Mouse (Mus musculus) neutrophil, adult 5-6 weeks (primary cell): Measurements from ENCODE around the gene Zbtb16. TPM values are rescaled to one million over a fixed set of nuclear protein-coding genes. Genes with fewer than 3 reads are reported as not detected.
A peak's percentile ranks its signal among the peaks of the same experiment; 100 is the strongest.

ENCODE experiments used
- ATAC-seq: fragments of 151-379, 151-347 bp; 2 replicates; pipeline ENCODE4 v1.8.0; 2017; ENCODE audit warnings: mild to moderate bottlenecking, moderate TSS enrichment; ENCODE audit not compliant: insufficient number of reproducible peaks, poor library complexity, low FRiP score, severe bottlenecking; ENCODE audit errors: extremely low read depth
- total RNA-seq: library from RNA; stranded (forward); fragments of 200-1000 nt; gene quantifications from 2 replicates; pipeline ENCODE4 v1.2.3, GENCODE M21; 2017

The Zbtb16 gene
- total RNA-seq, 1 experiment from 2014 or later, result 6.5 TPM

DNA sequence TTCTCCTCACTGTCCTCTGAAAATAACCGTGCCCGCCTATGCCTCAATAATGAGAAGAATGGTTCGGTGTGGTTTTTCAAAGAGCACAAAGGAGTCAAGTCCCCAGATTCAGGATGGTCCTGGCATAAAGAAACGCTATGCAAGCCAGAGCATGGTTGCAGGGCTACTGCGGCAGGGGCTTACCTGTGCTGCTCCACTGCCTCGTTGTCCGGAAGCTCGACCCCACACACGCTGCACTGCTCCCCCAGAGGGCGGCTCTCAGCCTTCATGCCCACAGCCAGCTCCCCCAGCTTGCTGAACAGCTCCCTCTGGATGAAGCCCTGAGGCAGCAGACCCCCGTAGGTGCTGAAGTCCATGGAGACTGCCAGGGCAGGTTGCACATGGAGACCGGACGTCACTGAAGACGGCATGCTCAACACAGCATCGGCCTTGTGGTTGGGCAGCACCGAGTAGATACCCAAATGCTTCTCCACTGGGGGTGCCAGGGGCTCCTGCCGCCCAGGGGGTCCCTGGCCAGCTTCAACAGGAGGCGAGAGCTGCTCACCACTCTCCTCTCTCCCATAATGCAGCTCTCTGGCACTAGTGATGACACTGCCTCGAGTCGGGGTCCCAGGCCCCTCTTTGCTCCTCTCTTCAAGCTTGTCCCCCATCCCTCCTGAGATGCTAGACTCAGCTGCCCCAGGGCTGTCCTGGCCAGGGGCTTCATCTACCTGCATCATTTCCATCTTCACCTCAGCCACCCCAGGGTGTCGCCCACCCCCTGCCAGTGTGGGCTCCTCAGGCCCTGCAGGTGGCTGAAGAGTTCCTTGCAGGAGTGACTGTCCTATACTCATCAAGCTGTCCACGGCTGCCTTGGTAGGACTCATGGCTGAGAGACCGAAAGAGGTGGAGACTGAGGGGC lies 4.2 kb downstream of the Zbtb16 start:
- no peak for ATAC-seq

DNA sequence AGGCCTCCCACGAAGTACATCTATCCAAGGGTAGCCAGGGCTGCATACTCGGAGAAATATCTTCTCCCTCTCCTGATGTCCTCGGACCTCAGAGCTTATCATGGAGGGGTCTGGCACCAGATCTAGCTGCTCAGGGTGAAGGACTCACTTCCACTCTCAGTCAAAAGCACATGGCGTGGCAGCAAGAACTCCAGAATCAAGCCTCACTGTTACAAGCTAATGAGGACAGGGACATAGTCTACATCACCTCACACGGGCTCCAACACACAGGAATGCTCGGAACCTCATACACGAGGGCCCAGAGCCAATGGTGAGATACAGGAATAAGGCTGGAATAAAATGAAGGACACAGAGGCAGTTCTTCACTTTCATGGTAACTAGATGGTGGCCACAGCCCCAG lies 7.2 kb downstream of the Zbtb16 start:
- no peak for ATAC-seq

DNA sequence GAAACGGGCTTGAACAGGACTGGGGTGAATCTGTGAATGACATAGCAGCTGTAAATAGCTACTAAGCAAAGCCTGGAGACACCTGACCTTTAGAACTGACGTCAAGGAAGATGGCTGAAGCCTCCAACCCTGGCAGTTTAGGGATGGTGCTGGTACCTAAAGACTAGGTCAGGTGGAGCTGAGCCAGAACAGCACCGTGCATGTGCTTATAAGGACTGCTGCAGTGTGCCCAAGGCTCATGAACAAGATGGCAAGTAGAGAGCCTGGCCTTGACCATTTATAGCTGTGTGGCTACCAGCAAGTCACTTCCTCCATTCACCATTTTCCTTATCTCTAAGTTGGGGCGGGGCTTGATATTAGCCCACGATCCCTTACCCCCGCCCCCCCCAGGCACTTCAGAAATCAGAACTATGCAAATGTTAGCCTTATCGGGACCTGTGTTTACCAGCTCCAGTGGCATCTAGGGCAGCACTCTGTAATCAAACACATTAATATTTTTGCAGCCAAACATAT lies 9.6 kb downstream of the Zbtb16 start:
- no peak for ATAC-seq

DNA sequence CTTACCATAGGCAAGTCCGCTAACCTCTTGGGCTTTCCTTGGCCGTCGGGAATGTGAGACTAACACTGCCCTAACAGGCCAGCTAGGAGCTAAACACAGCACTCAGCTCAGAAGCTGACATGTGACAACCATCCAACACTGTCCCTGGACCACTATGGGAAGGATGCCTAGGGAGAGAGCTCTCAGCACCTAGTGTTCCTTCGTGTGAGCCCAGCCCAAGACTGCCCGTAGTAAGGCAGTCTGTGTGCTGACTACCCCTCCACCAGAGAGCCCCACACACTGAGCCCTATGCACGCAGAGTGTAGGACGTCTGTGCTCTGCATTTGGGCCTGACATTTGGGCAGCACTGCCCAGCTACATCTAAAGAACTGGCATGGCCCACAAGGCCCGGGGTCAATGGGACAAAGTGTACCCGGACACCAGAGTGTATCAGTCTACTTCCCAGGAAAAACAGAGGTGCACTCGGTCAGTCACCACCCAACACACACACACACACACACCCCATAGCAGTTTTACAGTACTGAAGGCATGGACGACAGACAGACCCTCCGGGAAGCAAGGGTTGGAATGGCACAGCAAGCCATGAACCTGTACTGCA lies 11.4 kb downstream of the Zbtb16 start:
- no peak for ATAC-seq

DNA sequence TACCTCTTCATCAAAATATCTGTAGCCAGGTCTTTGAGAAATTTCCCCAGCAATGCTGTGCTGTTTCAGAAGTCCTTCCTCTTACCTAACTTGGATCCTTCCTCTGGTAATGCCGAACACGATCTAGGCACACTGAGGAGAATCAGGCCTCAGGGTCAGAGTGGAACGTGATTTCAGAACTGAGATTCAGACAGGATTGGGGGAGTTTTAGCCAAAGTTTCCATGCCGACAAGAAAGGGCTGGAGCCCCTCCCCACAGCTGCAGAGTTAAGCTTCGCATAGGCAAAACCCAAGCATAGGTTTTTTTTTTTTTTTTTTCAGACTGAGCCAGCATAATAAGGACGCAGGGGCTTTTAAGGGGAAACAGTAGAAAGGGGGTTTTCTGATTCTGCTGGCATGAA lies 12.2 kb downstream of the Zbtb16 start:
- ATAC-seq, result no peak

DNA sequence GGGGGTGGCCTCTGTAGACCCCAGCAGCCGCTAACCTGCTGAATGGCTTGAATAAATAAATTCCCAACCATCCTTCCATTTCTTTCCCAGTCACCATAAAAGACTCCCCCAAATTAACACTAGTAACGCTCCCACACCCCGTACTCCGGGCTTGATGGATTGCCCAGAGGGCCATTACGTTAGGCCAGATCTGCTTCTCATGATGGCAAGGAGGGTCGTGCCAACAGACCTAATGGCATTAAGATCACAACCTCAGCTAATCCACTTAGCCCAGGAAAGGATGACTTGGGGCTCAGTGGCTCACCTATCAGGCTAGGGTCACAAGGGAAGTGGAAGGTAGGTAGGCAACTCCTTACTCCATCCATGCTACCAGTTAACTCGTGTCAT lies 12.7 kb downstream of the Zbtb16 start:
- ATAC-seq, result no peak

DNA sequence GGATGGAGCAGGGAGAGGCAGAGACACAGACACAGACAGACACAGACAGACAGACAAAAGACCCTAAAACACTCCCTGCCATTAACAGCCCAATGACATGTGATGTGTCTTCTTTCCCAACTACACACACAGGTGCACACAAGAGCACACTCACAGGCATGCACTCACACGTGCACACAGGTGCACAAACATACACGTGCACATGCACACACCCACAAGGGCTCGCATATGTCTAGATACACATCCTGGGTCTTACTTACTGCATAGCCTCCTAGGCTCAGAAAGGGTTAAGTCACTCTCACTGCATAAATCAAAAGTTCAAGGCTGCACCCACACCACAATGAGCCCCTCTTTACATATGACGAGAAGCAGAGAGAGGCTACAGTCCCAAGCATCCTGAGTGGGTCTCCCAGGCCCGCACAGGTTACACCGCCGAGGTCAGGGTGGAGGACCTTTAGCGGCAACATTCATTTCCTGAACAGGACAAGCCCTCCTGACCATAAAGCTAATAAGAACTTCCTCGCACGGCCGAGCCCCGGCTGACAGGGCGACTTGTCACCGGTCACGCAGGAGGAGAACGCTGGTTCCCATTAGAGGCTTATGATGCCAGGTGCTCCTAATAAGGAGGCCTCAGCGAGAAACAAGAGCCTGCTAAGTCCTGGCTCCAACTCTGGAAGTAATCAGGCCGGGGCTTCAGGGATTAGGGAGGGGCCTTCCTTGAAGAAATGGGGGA lies 13.3 kb downstream of the Zbtb16 start:
- ATAC-seq, result no peak

DNA sequence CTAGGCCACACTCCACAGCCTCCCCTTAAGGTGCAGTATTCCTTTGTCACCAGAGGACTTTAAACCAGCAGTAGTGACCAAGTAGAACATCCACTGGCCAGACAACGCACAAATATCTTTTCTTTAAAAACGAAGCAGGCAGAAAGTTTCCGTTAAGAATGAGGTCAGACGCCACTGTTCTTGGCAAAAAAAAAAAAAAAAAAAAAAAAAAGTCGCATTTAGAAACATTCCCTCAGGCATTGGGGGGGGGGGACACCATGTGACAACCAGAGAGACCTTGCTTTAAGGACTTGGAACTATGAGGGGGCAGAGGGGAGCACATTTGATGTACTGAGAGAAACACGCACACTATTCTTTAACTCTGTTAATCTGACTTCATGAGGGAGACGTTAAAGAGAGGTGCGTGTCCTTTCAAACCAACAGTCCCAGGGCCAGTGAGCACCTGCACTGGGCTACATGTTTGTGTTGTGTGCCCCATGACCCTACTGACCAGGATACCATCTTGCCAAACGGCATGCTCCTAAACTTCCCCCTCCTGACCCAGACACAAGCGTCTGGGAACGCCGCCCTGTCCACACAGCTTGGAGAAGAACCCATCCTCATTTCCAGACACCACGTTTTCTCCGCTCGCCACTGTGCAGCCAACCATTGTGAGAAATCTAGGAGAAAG lies 14.0 kb downstream of the Zbtb16 start:
- ATAC-seq, result no peak

DNA sequence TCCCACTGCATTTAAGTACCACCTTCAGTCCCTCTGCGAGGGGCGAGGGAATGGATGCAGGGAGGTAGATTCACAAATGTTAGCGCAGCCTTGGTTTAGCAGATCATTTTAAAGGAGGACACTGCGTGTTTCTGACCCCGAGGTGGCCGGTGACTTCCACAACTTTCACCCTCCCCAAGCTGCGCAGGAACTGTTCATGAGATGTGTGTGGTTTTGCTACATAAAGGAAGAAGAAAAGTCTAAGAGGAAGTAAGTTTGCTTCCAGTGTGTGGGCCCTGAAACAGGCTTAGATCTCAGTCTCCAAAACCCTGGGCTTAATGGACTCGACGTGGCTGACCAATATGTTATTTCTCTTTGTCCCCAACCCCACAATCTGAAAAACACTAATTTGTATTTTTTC lies 14.6 kb downstream of the Zbtb16 start:
- ATAC-seq, result no peak

DNA sequence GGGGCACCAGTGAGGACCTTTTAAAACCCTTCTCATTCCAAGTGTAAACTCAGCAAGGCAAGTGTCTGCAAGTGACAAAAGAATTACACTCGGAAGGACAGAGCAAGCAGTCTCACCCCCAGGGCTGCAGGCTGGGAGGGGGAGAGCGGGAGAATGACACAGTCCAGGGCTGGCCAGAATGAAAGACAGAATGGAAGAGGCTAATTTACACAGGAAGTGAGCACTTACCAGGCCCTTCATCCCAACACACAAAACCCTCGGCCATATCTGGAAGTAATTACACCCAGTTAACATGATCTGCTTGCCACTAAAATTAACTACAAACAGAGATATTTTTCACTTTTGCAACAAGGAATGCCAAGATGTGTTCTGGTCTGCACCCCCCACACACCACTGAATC lies 15.2 kb downstream of the Zbtb16 start:
- no peak for ATAC-seq

DNA sequence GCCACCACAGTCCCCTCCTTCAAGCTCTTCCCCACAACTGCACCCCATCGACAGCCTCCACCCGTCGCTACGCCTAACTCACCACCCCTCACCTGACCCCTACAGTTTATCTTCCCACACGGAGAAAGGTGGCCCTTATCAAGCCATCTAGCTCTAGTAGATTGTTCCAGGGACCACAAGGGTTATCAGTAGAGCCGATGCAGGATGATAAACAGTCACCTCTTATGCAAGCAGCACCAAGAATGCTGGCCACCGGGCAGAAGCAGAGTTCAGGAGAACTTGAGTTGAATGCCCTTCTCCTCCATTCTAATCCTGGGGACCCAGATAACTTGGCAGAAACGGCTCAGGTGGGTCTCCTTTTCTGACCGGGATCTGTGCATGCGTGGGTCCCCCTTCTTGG lies 16.3 kb downstream of the Zbtb16 start:
- no peak for ATAC-seq

DNA sequence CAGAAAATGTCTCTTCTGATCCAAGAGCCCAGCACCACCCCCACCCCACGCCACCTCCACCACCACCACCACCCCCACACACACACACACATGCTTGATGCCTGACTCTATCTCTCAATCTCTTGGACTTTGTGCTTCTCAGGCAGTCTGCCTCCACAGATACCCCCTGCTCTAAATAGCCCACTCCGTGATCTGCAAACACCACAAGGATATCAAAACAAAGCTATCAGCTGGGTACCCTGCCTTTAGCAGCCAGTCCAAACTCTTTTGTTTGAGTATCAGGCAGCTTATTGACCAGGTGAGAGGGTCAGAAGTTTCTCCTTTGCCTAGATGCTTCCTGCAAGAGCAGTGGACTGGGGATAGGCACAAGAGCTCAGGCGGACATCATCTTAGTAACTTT lies 16.9 kb downstream of the Zbtb16 start:
- no peak for ATAC-seq

DNA sequence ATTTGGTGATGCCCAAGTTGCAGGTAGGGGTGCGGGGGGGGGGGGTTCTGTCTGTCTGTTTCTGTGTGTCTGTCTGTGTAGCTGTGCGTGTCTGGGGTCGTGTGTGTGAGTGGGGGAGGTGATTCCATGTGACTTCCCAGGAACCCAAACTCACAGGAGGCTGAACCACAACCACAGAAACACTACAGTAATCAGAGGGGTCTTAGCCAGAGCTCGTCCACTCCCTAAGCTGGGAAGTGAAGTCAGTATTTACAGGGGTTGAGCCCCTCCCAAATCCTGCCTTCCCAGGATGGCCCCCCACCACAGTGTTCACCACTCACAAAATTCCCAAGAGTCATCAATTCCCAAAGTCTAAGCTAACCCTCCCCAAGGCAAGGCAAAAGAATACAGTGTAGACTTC lies 18.1 kb downstream of the Zbtb16 start:
- no peak for ATAC-seq

DNA sequence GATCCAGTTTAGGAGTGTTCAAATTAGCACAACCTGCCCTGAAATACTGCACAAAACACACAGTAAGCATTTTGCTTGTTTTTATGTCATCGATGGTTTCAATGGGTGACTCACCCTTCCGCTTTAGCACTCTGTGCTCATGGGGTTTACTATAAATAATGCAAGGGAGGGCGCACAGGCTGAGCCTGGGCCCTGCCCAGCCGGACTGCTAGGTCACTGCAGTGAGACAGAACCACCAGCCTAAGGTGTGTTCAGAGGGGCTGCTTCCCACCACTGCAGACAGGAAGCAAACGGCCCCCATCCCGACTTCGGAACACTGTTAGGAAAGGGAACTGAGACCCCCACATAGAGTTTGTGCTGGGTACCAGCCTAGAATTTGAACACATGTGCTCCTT lies 18.6 kb downstream of the Zbtb16 start:
- ATAC-seq, result peak; percentile 63

DNA sequence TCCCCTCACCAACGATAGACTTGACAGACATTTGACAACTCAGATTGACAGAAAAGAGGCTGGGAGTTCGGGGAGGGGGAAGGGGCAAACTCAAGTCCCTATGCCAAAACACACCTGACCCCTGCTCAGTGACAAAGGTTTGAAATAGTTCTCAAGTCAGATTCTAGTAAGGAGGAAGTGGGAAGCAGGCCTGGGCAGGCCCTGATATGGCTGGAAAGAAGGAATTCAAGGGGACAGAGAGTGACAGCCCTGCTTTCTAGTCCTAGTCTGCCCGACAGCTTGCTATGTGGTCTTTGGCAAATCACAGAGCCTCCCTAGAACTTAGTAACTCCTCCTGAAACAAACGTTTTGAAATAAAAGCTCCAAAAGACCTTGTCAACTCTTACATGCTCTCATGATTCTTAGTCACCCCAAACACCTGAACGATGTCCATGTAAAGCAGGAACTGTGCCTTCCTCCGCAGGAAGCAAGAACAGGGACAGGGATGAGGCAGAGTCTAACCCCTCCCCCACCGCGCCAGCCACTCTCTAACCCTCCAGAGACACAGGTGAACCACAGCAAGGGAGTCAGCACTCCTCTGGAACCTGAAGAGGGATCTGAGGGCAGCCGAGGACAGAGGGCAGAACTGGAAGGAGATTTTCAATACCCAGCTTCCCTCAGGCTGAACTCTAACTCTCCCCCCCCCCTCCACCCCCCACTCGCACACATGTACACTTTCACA lies 19.2 kb downstream of the Zbtb16 start:
- no peak for ATAC-seq

DNA sequence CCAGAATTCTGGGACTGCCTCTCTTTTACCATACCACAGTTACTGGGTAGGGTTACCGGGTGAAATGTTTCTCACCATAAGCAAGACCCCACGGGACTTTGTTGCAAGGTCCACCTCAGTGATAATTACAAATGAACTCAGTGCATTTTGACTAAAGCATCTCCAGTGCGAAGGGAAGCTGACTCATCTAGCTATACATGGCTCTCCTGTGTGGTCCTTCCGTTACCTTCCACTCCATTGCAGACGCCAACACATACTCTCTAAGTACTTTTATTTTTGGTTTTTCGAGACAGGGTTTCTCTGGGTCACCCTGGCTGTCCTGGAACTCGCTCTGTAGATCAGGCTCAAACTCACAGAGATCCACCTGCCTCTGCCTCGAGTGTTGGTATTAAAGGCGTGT lies 19.9 kb downstream of the Zbtb16 start:
- no peak for ATAC-seq

DNA sequence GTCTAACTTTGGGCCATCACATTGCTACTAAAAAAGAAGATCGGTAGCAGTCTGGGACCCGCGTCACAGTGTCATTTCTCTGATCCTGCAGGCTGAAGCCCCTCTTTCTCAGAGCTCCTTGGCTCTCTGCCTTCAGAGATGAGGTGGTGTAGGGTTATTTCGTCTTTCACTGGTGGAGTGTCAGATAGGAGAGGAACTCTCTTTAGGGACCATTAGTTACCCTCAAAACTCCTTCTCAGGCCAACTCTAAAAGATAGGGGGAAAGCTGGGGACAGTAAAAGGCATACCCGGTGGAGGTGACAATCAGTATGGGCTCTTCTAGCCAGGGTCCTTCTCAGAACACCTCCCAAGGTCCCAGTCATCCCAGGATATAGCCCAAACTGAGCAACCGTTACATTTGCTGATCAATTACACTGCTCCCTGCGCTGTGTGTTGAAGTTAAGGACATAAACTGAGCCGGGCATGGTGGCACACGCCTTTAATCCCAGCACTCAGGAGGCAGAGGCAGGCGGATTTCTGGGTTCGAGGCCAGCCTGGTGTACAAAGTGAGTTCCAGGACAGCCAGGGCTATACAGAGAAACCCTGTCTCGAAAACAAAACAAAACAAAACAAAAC lies 21.0 kb downstream of the Zbtb16 start:
- no peak for ATAC-seq
